Mouse (Mus musculus) neutrophil, adult 5-6 weeks (primary cell): ENCODE measurements around the gene Uap1. TPM values are rescaled to one million over a fixed set of nuclear protein-coding genes. Genes with fewer than 3 reads are reported as not detected.

ENCODE experiments used
- ATAC-seq: fragments of 151-379, 151-347 bp; 2 replicates; pipeline ENCODE4 v1.8.0; 2017; ENCODE audit warnings: mild to moderate bottlenecking, moderate TSS enrichment; ENCODE audit not compliant: insufficient number of reproducible peaks, poor library complexity, low FRiP score, severe bottlenecking; ENCODE audit errors: extremely low read depth
- total RNA-seq: library from RNA; stranded (forward); fragments of 200-1000 nt; gene quantifications from 2 replicates; pipeline ENCODE4 v1.2.3, GENCODE M21; 2017

Gene Uap1
- total RNA-seq, 1 experiment from 2014 or later: 44.3 TPM

DNA sequence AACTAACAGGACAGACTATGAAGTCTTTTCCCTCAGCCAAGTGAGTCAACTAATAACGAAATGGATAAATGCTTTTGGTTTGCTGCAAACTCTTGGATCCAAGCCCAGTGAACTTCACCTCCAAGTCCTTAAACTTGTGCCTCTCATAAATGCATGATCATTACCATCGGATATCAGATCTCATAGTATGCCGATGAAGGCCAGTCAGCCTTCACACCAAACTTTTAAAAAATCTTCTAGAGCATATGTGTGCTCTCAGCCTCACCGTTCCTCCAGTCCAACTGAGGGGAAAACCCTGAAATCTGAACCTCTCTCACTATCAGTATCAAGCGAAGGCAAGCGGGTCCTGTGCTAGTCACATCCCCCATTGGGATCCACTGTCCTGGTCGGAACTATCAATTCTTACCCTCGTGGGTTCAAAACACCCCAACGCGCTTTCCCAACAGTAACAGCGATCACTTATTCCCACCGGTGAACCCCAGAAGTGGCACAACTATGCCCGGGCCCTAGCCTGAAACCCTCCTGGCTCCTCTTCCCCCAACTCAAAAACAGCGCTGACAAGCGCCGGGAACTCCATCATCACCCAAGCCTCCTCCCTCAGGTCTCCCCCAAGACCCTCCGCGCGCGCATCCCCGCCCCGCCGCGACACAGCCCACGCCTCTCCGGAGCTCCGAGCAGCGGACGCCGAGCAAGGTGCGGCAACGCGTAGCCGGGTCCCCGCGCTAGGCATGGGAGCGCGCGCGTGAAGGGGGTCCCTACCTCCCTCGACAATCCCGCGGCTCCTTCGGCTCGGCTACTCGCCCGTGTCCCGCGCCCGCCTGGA lies 555 bp downstream of the Uap1 start:
- peak; percentile 8; the same call in 1 of the 2 replicates for ATAC-seq

DNA sequence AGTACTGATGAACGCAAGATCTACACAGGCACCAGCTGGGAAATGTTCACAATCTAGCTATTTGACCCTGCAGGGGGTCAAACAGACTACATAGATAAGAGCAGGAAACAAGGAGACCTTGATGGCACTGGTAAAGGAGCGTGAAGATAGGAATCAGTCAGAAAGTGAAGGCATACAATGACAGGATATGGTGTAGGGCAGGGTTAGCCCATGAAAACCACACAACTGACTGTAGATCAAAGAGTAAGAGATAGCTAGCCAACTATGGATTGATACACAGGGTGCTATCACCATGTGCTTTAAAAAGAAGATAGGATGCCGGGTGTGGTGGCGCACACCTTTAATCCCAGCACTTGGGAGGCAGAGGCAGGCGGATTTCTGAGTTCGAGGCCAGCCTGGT lies 7.0 kb downstream of the Uap1 start:
- no peak for ATAC-seq

GRCm38 (mm10) chr1:170164913-170165312 lies 9.8 kb downstream of the Uap1 start:
- ATAC-seq: no peak

- ATAC-seq: no peak
These were observed 10.6 kb downstream of the Uap1 start for GRCm38 (mm10) chr1:170164053-170164614.

- ATAC-seq: no peak
These were observed 11.3 kb downstream of the Uap1 start for GRCm38 (mm10) chr1:170163398-170163943.

GRCm38 (mm10) chr1:170161852-170162251 lies 12.9 kb downstream of the Uap1 start:
- ATAC-seq: no peak

DNA sequence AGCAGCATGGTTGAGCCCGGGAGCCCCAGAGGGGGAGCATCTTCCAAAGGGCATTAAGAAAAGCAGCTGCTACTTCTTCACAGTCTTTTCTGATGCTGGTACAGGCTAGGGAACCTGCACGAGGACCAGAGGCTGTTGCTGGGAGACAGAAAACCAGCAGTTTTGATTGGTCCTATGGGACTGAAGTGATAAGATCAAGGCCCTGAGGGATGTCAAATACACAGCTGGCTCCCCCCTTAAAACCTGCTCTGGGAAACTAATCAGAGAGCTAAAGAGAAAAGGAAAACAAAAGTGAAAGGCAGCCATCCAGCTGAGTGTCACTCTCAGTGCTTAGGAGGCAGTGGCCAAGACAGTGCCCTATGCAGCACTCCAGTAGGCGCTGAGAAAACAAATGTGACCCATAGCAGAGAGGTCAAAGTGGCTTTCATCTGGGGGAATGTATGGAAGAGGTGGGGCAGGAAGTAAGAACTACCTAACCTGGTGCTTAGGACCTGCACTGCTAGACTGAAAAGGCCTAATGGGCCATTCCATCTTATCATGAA lies 14.3 kb downstream of the Uap1 start:
- ATAC-seq: no peak

- peak; percentile 33; the same call in 1 of the 2 replicates for ATAC-seq
These were observed 15.1 kb downstream of the Uap1 start for GRCm38 (mm10) chr1:170159707-170160106.

- no peak for ATAC-seq
These were observed 19.0 kb downstream of the Uap1 start for GRCm38 (mm10) chr1:170155761-170156160.

- ATAC-seq: no peak
These were observed 19.5 kb downstream of the Uap1 start for GRCm38 (mm10) chr1:170155298-170155697.

DNA sequence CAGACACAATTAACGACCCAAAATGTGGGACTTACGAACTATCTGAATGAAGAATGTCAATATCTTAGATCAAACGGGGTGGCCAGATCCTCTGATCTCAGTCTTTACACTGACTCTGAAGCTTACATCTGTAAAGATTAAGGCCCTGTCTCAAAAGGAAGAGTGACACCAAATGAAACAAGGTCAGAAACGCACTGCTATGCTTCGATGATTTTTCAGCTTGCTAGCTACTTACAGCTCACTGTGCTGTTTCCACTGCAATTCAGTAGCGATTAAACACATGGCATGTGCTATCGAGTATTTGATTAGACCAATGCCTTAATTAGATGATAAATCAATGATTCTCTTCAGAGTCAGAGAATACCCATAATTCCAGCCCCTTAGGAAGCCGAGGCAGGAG lies 20.8 kb downstream of the Uap1 start:
- ATAC-seq: no peak

DNA sequence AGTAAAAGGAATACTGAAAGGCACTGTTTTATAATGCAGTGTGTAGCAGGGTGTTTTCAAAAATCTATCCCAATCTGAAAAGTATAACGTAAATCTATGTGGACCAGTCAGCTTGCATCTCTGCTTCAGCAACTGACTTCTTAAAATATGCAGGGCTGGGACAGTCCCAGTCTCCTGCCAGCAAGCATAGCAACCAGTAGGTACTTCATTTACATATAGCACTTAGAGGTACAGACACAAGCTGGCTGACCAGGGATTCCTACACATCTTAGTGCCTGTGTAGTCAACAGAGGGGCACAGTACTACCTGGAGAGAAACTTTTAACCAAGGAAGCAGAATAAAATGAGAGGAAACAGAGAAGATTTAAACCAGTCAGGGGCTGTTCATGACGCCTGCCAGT lies 22.2 kb downstream of the Uap1 start:
- peak; percentile 61; the same call in 1 of the 2 replicates for ATAC-seq

DNA sequence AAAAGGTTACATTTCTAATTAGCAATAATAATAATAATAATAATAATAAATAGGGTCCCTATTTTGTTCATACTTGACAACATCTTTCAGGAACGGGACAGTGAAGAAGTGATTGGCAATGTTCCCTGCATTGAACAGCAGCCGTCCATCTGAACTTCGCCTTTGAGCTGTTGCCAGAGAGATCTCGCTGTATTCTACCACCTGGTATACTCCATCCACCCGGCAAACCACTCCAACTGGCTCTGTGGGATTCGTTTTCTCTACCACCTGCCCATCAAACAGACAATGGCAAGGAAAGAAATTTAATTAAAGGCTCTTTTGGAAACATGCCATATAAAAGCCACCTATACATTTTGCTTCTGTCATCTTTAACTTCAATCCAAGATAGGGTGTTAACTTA lies 23.9 kb downstream of the Uap1 start:
- no peak for ATAC-seq

DNA sequence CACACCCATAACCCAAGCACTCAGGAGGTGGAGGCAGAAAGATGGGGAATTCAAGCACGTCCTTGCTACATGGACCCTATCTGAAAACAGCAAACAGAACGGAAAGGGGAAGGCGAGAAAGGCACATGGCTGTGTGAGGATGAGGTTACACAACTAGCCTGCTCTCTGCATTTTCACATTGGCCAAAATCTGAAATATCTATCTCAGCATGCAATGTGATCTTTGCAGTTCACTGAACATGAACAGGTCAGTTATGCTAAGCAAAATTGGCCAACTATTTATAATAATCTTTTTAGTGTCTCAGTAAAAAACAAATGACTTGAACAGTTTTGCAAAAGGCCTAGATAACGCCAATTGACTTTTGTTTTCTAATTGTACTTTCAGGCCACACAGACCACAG lies 25.0 kb downstream of the Uap1 start:
- ATAC-seq: no peak

DNA sequence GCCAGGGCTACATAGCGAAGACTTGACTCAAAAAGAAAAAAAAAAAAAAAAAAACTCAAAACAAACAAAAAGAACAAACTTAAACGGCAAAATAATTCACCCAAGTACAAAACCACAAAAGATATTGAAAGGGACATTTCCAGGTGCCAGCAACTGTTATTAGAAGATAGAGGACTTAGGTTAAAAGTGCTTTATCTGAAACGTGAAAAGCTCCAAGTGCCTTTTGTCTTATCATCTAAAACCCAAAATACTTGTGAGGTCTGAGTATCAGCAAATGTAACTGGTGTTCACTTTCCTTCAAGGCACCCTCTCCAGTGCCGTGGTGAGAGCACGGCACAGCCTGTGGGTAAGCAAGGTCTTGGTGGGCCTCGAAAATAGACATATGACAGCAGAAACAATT lies 26.2 kb downstream of the Uap1 start:
- no peak for ATAC-seq

DNA sequence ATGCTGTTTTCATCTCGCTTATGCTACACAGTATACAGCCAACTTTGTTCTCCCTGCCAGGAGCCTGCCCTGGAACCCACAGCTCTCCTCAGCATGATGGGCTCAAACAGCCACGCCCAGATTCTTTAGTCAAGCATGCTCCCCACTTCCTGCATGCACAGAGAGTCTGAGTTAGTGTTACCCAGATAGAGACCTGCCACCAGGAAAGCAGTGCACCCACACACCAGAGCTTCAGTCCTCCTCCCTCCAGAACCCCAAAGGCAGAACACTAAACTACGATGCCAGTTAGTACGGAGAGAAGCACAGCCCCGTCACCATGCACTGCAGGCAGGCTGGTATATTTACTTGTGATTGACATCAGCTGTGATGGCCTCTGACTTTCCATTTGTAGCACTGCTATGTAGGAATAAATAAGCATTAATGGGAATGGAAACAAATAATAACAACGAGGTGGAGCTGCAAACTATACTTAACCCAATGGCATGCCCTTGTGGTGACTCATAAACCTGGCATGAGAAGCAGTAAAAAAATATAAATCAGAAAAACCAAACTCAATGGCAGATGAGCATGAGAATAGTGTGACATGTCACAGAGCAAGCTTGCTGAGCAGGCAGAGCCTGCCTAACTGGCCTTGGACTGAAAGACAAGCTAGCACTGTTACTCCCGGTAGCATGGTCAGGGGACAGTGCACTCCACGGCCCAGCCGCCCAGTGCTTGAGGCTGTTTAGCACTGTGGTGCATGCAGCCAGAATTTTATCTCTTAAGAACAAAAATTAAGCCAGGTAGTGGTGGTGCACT lies 26.9 kb downstream of the Uap1 start:
- ATAC-seq: peak; percentile 95

DNA sequence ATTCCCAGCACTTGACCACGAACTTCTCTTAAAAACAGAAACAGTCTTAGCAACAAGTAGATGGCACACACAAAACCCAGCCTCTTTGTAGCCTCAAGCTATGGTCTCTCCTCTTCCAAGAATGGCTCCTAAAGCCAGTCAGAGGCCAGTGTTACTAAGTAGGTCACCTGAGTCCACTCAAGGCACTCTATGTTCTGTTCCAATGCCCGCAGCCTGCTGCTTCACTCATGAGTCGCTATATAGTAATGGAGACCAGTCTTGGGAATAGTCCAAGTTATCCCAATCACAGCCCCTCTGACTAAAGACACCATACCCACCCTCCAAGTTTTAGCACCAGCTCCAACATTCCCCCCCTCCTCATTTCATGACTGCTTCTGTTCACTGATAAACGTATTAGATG lies 29.2 kb downstream of the Uap1 start:
- no peak for ATAC-seq

DNA sequence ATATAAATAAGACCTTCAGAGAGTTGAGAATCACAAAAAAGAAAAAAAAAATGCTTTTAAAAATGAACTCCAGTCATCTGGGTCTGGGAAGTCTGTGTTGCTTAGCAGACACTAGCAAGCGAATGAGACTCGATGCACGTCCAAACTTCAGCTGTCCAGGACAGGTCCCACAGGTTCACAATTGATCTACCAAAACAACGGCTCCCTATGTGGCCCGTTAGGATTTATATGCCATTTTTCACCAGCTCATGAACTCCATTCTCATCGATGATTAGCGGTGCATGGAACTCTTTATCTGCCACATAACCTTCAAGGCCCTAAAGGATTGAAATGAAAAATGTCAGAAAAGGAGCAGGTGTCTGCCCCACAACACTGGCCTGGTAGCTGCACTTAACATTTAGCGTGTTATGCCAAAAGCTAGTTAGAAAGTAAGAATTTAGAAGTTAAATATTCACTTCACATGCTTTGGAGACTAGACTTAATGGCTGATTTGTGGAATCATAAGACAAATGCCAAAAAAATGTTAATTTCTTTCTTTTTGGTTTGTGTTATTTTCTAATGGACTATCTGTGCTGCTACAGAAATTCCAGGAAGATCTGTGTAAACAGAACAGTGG lies 32.4 kb downstream of the Uap1 start:
- ATAC-seq: no peak

GRCm38 (mm10) chr1:170141626-170142025 lies 33.1 kb downstream of the Uap1 start:
- ATAC-seq: no peak
